Mouse (Mus musculus): ENCODE data around the gene Slc30a9. TPM values are rescaled to one million over a fixed set of nuclear protein-coding genes. Genes with fewer than 3 reads are reported as not detected.

The Slc30a9 gene
- total RNA-seq, 1 experiment = 30.3 TPM

DNA sequence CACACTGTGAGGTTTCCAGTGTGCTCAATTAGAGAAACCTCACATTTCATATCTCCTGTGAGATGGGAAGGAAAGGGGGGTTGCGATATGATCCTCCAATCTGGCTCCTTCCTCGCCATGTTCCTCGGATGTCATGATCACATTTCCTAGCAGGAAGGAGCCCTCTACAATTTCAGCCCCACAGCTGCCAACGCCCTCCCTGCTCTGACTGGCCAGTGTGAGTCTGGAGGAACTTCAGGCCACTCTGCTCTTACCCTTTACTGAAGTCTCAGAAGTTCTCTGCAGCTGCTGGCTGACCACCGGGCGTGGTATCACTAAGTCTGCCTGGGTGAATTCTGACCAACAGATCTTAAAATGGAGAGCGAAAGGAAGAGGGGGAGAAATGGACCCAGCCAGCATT lies 75.8 kb downstream of the Slc30a9 start:
- DNase-seq (ENCODE audit: low read depth, low spot score) = no peak
- Histone ChIP-seq H3K9me3 (ENCODE audit: control insufficient read depth, insufficient read depth, low read depth, low read length) (no peaks in the 10 kb centered on the region), H3K27ac (ENCODE audit: insufficient read depth, low read depth, low read length, poor library complexity, severe bottlenecking) (no peak overlapping the region), H3K4me1 (ENCODE audit: control insufficient read depth in 2 of 2, insufficient read depth in 2 of 2, low read length in 2 of 2, poor library complexity in 1 of 2) (peaks cover 0 to 4% of the 10 kb centered on the region in 2 experiments; a peak in 1 of 4 replicates), H3K4me3 (ENCODE audit: insufficient read depth in 1 of 2, low read depth in 1 of 2, low read length in 2 of 2, poor library complexity in 1 of 2, severe bottlenecking in 1 of 2) (no peak overlapping the region), H3K36me3 (ENCODE audit: control insufficient read depth, insufficient read depth, low read length, poor library complexity, severe bottlenecking) (no peaks in the 10 kb centered on the region), H3K9ac (ENCODE audit: insufficient read depth, low read depth, low read length, poor library complexity, severe bottlenecking) (no peak overlapping the region)
- TF ChIP-seq ZNF384 (IDR thresholded peaks at IDR 0.05; ENCODE audit: low read depth, low read length) (no peak), MAFK (IDR thresholded peaks at IDR 0.05; ENCODE audit: insufficient read depth, low read depth, low read length) (no peak), ZC3H11A (IDR thresholded peaks at IDR 0.05; ENCODE audit: borderline replicate concordance, low read depth, low read length) (no peak), CHD2 (IDR thresholded peaks at IDR 0.05; ENCODE audit: low read depth, low read length) (no peak), HCFC1 (IDR thresholded peaks at IDR 0.05; ENCODE audit: borderline replicate concordance, insufficient read depth, low read length) (no peak)
- in situ Hi-C loops (cut with MboI; ENCODE audit: low sequenced_read_pairs in 2 of 2, unreplicated experiment in 2 of 2) = no loop called here

DNA sequence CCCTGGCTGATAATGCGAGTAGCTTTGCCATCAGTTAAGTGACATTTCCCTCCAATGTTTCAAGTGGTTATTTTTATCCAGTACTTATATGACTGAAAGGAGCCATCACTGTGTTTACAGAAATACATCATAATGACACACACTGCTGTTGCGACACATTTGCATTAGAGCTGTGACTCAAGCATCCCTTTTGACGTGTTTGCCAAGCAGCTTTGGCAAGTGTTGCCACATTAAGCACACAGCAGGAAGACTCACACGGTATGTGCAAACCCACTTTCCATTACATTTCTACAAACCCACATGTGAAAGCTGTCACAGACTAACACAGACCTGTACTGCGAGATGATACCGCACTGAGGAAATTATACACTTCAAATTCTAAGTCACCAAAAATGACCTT lies 87.2 kb downstream of the Slc30a9 start:
- in situ Hi-C loops (cut with MboI; ENCODE audit: low sequenced_read_pairs in 2 of 2, unreplicated experiment in 2 of 2) = no loop called here
- Histone ChIP-seq H3K4me3 (ENCODE audit: insufficient read depth in 1 of 2, low read depth in 1 of 2, low read length in 2 of 2, poor library complexity in 1 of 2, severe bottlenecking in 1 of 2) (no peak overlapping the region), H3K4me1 (ENCODE audit: control insufficient read depth in 2 of 2, insufficient read depth in 2 of 2, low read length in 2 of 2, poor library complexity in 1 of 2) (no peaks in the 10 kb centered on the region), H3K9ac (ENCODE audit: insufficient read depth, low read depth, low read length, poor library complexity, severe bottlenecking) (no peak overlapping the region), H3K36me3 (ENCODE audit: control insufficient read depth, insufficient read depth, low read length, poor library complexity, severe bottlenecking) (peaks cover 17% of the 10 kb centered on the region; the same call in 1 of the 2 replicates), H3K27ac (ENCODE audit: insufficient read depth, low read depth, low read length, poor library complexity, severe bottlenecking) (no peak overlapping the region), H3K9me3 (ENCODE audit: control insufficient read depth, insufficient read depth, low read depth, low read length) (no peaks in the 10 kb centered on the region)
- no peak for DNase-seq (ENCODE audit: low read depth, low spot score)
- no peak for TF ChIP-seq MAFK (IDR thresholded peaks at IDR 0.05; ENCODE audit: insufficient read depth, low read depth, low read length)
- TF ChIP-seq ZNF384 (IDR thresholded peaks at IDR 0.05; ENCODE audit: low read depth, low read length) = no peak
- no peak for TF ChIP-seq CHD2 (IDR thresholded peaks at IDR 0.05; ENCODE audit: low read depth, low read length)

DNA sequence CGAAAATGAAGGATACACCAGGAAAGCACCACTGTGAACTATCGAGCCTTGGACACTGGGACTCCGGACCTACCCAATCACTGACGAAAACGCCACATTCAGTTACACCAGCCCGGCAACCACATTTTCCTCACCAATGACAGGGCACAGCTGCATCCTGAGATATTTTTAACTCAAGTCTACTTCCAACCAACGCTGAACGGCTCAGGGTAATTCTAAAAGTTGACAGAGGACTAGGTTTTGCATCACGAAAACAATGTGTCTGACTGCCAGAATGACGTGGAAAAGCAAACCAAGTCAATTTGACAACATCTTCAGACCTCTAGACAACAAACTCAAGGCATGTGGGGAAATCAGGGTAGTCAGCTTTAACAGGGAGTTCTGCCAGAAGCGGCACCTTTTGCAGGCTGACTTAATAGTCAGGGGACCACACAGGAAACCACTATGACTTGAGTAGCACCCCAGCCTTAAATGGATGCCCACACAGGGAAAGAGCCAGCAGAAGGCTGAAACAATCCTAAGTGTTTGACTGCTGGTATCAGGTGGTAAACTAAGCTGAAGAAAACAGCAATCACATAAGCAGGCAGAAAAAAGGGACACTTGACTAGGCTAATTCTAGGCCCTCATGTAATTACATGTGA lies 88.6 kb downstream of the Slc30a9 start:
- TF ChIP-seq MAFK (IDR thresholded peaks at IDR 0.05; ENCODE audit: insufficient read depth, low read depth, low read length) (no peak), ZNF384 (IDR thresholded peaks at IDR 0.05; ENCODE audit: low read depth, low read length) (no peak), CHD2 (IDR thresholded peaks at IDR 0.05; ENCODE audit: low read depth, low read length) (no peak), HCFC1 (IDR thresholded peaks at IDR 0.05; ENCODE audit: borderline replicate concordance, insufficient read depth, low read length) (no peak), ZC3H11A (IDR thresholded peaks at IDR 0.05; ENCODE audit: borderline replicate concordance, low read depth, low read length) (no peak)
- in situ Hi-C loops (cut with MboI; ENCODE audit: low sequenced_read_pairs in 2 of 2, unreplicated experiment in 2 of 2) = no loop called here
- Histone ChIP-seq H3K36me3 (ENCODE audit: control insufficient read depth, insufficient read depth, low read length, poor library complexity, severe bottlenecking) (peaks cover 26% of the 10 kb centered on the region; the same call in 1 of the 2 replicates), H3K9me3 (ENCODE audit: control insufficient read depth, insufficient read depth, low read depth, low read length) (no peaks in the 10 kb centered on the region), H3K27ac (ENCODE audit: insufficient read depth, low read depth, low read length, poor library complexity, severe bottlenecking) (no peak overlapping the region), H3K4me3 (ENCODE audit: insufficient read depth in 1 of 2, low read depth in 1 of 2, low read length in 2 of 2, poor library complexity in 1 of 2, severe bottlenecking in 1 of 2) (no peak overlapping the region), H3K9ac (ENCODE audit: insufficient read depth, low read depth, low read length, poor library complexity, severe bottlenecking) (no peak overlapping the region), H3K4me1 (ENCODE audit: control insufficient read depth in 2 of 2, insufficient read depth in 2 of 2, low read length in 2 of 2, poor library complexity in 1 of 2) (no peaks in the 10 kb centered on the region)
- DNase-seq (ENCODE audit: low read depth, low spot score) = no peak

DNA sequence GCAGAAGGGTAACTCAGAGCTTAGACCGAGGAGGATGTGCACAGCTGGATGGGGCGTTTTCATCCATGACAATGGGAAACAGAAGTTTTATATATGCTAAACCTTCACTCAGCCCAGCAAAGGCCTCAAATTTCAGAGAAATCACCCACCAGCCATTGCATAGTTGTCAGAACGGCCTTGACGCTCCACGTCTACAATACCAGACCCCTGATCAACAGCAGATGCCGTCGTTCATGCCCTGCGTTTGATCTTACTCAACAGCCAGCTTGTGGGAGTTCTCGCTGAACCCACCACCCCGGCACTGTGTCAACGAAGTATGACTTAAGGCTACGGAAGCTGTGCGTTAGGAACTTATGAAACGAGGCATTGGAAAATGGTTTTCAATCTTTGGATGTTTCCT lies 90.4 kb downstream of the Slc30a9 start:
- Histone ChIP-seq H3K4me3 (ENCODE audit: insufficient read depth in 1 of 2, low read depth in 1 of 2, low read length in 2 of 2, poor library complexity in 1 of 2, severe bottlenecking in 1 of 2) (no peak overlapping the region), H3K9me3 (ENCODE audit: control insufficient read depth, insufficient read depth, low read depth, low read length) (no peaks in the 10 kb centered on the region), H3K4me1 (ENCODE audit: control insufficient read depth in 2 of 2, insufficient read depth in 2 of 2, low read length in 2 of 2, poor library complexity in 1 of 2) (0 out of 4 replicates have a peak, but pooled peaks cover 0 to 2% of the 10 kb centered on the region in 2 experiments), H3K27ac (ENCODE audit: insufficient read depth, low read depth, low read length, poor library complexity, severe bottlenecking) (no peak overlapping the region), H3K9ac (ENCODE audit: insufficient read depth, low read depth, low read length, poor library complexity, severe bottlenecking) (no peak overlapping the region), H3K36me3 (ENCODE audit: control insufficient read depth, insufficient read depth, low read length, poor library complexity, severe bottlenecking) (peaks cover 28% of the 10 kb centered on the region; the same call in 1 of the 2 replicates)
- DNase-seq (ENCODE audit: low read depth, low spot score) = no peak
- TF ChIP-seq HCFC1 (IDR thresholded peaks at IDR 0.05; ENCODE audit: borderline replicate concordance, insufficient read depth, low read length) (no peak), ZNF384 (IDR thresholded peaks at IDR 0.05; ENCODE audit: low read depth, low read length) (no peak), ZC3H11A (IDR thresholded peaks at IDR 0.05; ENCODE audit: borderline replicate concordance, low read depth, low read length) (no peak), MAFK (IDR thresholded peaks at IDR 0.05; ENCODE audit: insufficient read depth, low read depth, low read length) (no peak), CHD2 (IDR thresholded peaks at IDR 0.05; ENCODE audit: low read depth, low read length) (no peak)
- in situ Hi-C loops (cut with MboI; ENCODE audit: low sequenced_read_pairs in 2 of 2, unreplicated experiment in 2 of 2) = no loop called here

Data from ES-E14 (cell line).